Mouse (Mus musculus): ENCODE data around the gene Lst1. TPM values are rescaled to one million over a fixed set of nuclear protein-coding genes. Genes with fewer than 3 reads are reported as not detected.

Lst1 gene
- polyA plus RNA-seq, 1 experiment from 2014 or later = 13.1 TPM

DNA sequence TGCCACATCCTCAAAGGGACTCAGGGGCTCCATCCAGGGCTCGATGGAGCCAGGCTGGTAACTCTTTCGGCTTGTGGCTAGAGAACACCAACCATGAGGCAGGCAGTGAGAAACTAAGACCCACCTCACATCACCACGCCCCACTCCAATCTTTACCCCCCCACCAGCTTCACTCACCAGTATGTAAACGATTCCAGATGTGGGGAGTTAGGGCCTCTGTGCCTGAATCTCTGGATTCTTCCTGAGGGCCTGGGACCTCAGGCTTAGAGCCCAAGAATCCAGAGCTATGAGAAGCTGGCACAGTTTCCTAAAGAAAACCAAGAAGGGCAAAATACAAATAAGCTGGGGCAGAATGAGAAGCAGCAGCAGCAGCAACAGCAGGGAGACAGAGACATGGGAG is 34.3 kb downstream of the Lst1 start:
- 35% methylated on average over 4 of the region's 4 CpGs for WGBS
- Histone ChIP-seq H3K4me2 (no peak overlapping the region), H3K4me1 (peaks cover 23% of the 10 kb centered on the region), H3K27me3 (no peaks in the 10 kb centered on the region), H3K4me3 (no peak overlapping the region), H3K9me3 (no peaks in the 10 kb centered on the region), H3K9ac (0 out of 2 replicates have a peak overlapping the region, but pooled peaks have one; percentile 63), H3K36me3 (peaks cover 98% of the 10 kb centered on the region), H3K27ac (peak overlapping the region; percentile 77)
- ATAC-seq (ENCODE audit: insufficient number of reproducible peaks, insufficient read depth, low FRiP score, low TSS enrichment, low read depth) = no peak

DNA sequence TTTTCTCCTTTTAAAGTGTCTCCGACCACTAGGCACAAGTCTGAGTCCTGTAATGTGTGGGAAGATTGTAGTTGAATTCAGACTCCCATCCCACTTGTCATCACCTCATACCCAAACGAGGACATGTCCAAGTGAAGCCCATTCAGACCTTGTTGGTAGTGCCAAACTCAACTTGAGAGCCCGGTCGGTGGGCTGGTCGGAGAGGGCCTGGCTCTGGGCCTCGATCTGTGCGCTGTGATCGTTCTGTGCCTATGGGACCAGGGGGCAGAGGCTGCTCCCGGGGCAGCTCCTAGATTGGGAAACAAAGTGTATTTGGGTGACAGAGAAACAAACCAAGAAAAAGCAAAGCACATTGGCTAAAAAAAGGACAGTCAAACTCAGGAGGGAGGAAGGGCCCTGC is 35.2 kb downstream of the Lst1 start:
- Histone ChIP-seq H3K9me3 (no peaks in the 10 kb centered on the region), H3K9ac (no peak overlapping the region), H3K4me2 (no peak overlapping the region), H3K27me3 (no peaks in the 10 kb centered on the region), H3K4me1 (peaks cover 23% of the 10 kb centered on the region), H3K36me3 (peaks cover 98% of the 10 kb centered on the region), H3K27ac (no peak overlapping the region), H3K4me3 (no peak overlapping the region)
- ATAC-seq (ENCODE audit: insufficient number of reproducible peaks, insufficient read depth, low FRiP score, low TSS enrichment, low read depth) = no peak
- 93% methylated on average over 9 of the region's 9 CpGs for WGBS

DNA sequence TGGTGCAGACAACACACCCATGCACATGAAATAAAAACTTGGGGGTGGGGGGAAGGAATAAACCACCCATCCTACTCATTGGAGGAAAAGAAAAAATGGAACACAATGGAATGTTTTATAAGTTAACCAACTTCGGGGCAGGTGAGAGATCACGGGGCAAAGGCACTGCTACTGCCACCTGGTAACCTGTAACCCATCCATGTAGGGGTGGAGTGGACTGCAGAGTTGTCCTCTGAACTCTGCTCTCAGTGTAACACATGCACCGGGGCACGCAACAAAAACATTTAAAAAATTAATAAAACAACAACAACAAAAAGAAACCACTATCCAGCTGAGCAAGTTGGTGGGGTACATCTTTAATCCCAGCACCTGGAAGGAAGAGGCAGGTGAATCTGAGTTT is 36.1 kb downstream of the Lst1 start:
- H3K36me3 ChIP-seq = peaks cover 96% of the 10 kb centered on the region
- no peak overlapping the region for H3K27ac ChIP-seq
- H3K9ac ChIP-seq = no peak overlapping the region
- H3K4me1 ChIP-seq = peaks cover 23% of the 10 kb centered on the region
- WGBS = 93% methylated on average over 4 of the region's 4 CpGs
- no peaks in the 10 kb centered on the region for H3K27me3 ChIP-seq
- no peaks in the 10 kb centered on the region for H3K9me3 ChIP-seq
- H3K4me2 ChIP-seq = no peak overlapping the region
- ATAC-seq (ENCODE audit: insufficient number of reproducible peaks, insufficient read depth, low FRiP score, low TSS enrichment, low read depth) = no peak
- no peak overlapping the region for H3K4me3 ChIP-seq

DNA sequence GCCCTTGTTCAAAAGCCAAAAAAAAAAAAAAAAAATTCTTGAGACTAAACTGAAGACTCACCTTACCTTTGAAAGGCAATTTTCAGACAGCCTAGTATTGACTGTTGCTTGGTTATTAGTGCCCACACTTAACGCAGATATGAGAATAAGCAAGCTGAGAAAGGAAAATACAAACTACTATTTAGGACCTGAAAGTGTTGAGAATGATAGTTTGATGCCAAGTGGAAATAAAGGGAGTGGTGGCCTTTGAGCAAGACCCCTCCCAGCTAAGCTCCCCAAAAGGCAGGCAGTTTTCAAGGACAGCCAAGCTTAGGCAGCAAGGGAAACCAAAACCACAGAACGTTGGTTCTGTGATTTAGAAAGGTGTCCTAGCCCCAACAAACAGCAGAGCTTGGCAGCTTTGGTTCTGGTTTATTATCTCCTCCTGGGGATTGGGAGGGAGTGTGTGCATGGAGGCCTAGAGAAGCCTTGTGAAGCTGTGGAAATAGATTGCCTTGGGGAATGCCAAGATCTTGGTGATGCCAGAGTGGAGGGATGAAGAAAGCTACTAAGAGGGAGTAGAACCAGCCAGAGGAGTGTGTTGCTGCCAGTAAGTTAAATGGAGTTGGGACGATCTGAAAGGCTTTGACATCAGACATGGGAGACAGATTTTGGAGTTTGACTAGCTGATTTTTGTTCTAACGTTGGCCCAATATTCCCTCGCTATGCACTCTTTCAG is 40.2 kb downstream of the Lst1 start:
- no peak; the same call in 1 of the 2 replicates for ATAC-seq (ENCODE audit: insufficient number of reproducible peaks, insufficient read depth, low FRiP score, low TSS enrichment, low read depth)
- Histone ChIP-seq H3K4me2 (no peak overlapping the region), H3K9me3 (no peaks in the 10 kb centered on the region), H3K4me1 (no peaks in the 10 kb centered on the region), H3K27me3 (no peaks in the 10 kb centered on the region), H3K36me3 (peaks cover 96% of the 10 kb centered on the region), H3K9ac (no peak overlapping the region), H3K4me3 (no peak overlapping the region), H3K27ac (peak overlapping the region; percentile 33; the same call in 1 of the 2 replicates)
- WGBS = 69% methylated on average over 5 of the region's 5 CpGs

DNA sequence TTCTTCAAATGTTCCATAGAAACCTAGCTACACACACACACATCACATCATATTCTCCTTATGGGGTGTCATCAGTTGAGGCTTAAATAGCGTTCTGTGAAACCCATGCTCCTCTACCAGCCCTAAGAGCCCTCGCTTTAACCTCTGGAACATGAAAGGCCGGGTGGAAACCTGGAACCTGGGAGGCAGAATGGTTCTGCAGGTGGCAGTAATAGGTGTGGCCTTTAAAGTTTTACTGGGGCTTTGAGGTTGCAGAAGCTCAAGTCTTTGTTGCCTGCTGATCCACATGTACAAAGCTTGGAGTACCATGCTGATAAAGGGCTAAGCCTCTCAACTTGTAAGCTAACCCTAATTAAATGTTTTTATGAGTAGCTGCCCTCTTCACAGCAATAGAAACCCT is 40.9 kb downstream of the Lst1 start:
- no peaks in the 10 kb centered on the region for H3K27me3 ChIP-seq
- no peak overlapping the region for H3K4me3 ChIP-seq
- WGBS = 64% methylated on average over 3 of the region's 3 CpGs

DNA sequence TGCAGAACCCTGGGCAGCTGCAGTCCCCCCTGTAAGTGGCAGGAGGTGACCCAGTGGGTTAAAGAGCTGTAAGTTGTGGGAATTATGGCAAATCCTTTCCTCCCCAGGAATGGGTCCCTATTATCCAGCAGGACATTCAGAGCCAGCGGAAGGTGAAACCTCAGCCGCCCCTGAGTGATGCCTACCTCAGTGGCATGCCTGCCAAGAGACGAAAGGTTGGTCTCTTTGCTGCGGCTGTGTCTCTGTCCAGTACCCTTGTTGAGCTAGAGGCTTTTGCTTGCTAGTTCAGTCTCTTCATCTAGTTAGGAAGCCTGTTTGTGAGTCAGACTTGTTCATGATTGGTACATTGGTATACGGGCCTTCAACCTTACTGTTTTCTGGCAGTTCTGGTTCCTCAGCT is 42.1 kb downstream of the Lst1 start:
- no peak overlapping the region for H3K27ac ChIP-seq
- no peaks in the 10 kb centered on the region for H3K9me3 ChIP-seq
- no peaks in the 10 kb centered on the region for H3K27me3 ChIP-seq
- WGBS = 86% methylated on average over 5 of the region's 5 CpGs
- no peak for ATAC-seq (ENCODE audit: insufficient number of reproducible peaks, insufficient read depth, low FRiP score, low TSS enrichment, low read depth)
- no peak overlapping the region for H3K4me3 ChIP-seq
- H3K4me1 ChIP-seq = no peaks in the 10 kb centered on the region
- no peak overlapping the region for H3K9ac ChIP-seq
- no peak overlapping the region for H3K4me2 ChIP-seq
- H3K36me3 ChIP-seq = peaks cover 96% of the 10 kb centered on the region

More for the DNA sequence above, 40.9 kb downstream of the Lst1 start:
- ATAC-seq (ENCODE audit: insufficient number of reproducible peaks, insufficient read depth, low FRiP score, low TSS enrichment, low read depth) = no peak
- Histone ChIP-seq H3K36me3 (peaks cover 96% of the 10 kb centered on the region), H3K9me3 (no peaks in the 10 kb centered on the region), H3K27ac (peak overlapping the region; percentile 35; the same call in 1 of the 2 replicates), H3K4me2 (no peak overlapping the region), H3K9ac (no peak overlapping the region), H3K4me1 (no peaks in the 10 kb centered on the region)

DNA sequence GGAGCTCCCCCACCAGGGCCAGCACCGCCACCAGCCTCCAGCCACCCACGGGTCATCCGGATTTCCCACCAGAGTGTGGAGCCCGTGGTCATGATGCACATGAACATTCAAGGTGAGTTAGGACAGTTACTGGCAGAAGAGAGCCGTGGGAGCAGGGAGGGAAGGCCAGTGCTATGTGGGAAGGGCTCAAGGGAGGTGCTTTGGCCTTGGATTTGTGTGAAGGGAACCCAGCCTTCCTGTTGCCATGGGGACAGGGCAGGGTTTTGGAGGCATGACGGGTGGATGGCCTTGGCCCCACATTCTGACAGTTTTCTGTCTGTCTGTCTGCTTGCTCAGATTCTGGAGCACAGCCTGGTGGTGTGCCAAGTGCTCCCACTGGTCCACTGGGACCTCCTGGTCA is 46.3 kb downstream of the Lst1 start:
- no peak overlapping the region for H3K4me2 ChIP-seq
- ATAC-seq (ENCODE audit: insufficient number of reproducible peaks, insufficient read depth, low FRiP score, low TSS enrichment, low read depth) = no peak
- 86% methylated on average over 6 of the region's 6 CpGs for WGBS
- H3K4me1 ChIP-seq = peaks cover 6% of the 10 kb centered on the region
- no peaks in the 10 kb centered on the region for H3K9me3 ChIP-seq
- H3K27ac ChIP-seq = no peak overlapping the region
- H3K27me3 ChIP-seq = no peaks in the 10 kb centered on the region
- no peak overlapping the region for H3K4me3 ChIP-seq
- no peak overlapping the region for H3K9ac ChIP-seq
- peaks cover 89% of the 10 kb centered on the region for H3K36me3 ChIP-seq

DNA sequence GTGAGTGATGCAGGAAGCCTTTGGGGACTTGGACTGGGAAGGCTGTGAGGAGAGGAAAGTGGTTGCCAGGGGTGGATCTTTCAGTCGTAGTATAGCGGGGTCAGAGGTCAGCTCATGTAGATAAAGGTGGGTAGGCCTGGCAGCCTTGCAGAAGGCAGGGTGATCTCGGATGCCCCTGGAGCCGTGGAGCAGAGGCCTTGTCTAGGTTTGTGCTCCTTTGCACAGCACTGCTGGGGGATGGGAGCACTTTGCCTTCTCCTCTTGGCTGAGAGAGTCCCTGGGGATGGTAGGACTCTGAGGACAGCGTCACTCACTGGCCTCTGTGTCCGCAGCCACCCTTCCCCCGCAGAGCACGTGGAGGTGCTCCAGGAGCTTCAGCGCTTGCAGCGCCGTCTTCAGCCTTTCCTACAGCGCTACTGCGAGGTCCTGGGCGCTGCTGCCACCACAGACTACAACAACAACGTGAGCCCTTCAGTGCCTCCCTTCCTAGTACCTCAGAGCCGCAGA is 47.7 kb downstream of the Lst1 start:
- H3K27ac ChIP-seq = no peak overlapping the region
- H3K9me3 ChIP-seq = no peaks in the 10 kb centered on the region
- ATAC-seq (ENCODE audit: insufficient number of reproducible peaks, insufficient read depth, low FRiP score, low TSS enrichment, low read depth) = no peak
- H3K4me3 ChIP-seq = no peak overlapping the region
- no peak overlapping the region for H3K9ac ChIP-seq
- no peaks in the 10 kb centered on the region for H3K27me3 ChIP-seq
- no peak overlapping the region for H3K4me2 ChIP-seq
- H3K36me3 ChIP-seq = peaks cover 75% of the 10 kb centered on the region
- 75% methylated on average over 16 of the region's 16 CpGs for WGBS
- peaks cover 15% of the 10 kb centered on the region for H3K4me1 ChIP-seq

DNA sequence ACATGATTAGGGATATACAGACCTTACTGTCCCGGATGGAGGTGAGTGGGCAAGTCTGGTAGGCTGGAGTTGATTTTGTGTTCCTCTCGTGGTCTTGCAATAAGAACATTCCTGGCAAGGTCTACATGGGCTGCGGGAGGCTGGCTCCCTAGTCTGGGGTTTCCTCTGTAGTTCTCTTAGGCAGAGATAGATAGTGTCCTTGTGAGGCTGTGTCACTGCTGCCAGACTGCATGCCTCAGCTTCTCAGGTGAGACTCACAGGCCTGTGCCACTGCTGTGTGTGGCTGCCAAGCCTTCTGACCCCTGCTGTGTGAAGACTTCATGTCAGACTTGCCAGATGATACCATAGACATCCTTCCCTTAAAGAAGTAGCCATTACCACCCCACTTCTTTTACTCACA is 49.0 kb downstream of the Lst1 start:
- Histone ChIP-seq H3K9ac (no peak overlapping the region), H3K27ac (no peak overlapping the region), H3K36me3 (peaks cover 62% of the 10 kb centered on the region), H3K4me3 (no peak overlapping the region), H3K27me3 (no peaks in the 10 kb centered on the region), H3K9me3 (no peaks in the 10 kb centered on the region), H3K4me1 (peaks cover 15% of the 10 kb centered on the region), H3K4me2 (no peak overlapping the region)
- 92% methylated on average over 3 of the region's 3 CpGs for WGBS
- no peak for ATAC-seq (ENCODE audit: insufficient number of reproducible peaks, insufficient read depth, low FRiP score, low TSS enrichment, low read depth)

DNA sequence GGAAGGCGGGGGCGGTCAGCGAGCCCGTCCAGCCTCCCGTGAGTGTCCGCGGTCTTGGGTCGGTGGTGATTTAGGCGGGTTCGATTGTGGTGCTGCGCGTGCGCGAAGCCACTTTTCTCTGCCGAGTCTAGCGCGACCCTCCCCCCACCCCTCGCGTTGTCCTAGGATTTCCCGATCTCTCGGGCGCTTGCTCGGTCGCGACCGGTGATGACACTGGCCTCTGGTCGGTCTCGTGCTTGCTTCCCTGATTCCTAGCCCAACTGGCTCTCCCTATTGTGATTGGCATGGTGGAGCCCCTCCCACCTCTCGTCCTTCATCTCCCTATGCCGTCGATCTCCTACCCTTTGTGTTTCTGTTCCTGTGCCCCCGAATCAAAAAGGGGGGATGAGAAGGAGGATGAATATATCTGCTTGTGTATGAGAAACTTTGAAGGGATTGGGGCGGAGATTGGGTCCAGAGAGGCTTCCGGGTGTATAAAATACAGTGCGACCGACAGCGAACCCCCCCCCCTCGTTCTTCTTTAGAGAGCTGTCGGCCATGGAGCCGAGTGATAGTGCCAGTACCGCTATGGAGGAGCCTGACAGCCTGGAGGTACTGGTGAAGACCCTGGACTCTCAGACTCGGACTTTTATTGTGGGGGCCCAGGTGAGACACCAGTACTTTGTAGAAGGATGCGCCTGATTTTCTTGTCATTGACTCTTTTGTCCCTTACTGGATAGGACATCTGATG is 52.5 kb downstream of the Lst1 start:
- under 1% methylated on average over 43 of the region's 43 CpGs for WGBS
- ATAC-seq (ENCODE audit: insufficient number of reproducible peaks, insufficient read depth, low FRiP score, low TSS enrichment, low read depth) = peak; percentile 56
- H3K27ac ChIP-seq = peak overlapping the region; percentile 95

More for the DNA sequence above, 52.5 kb downstream of the Lst1 start:
- Histone ChIP-seq H3K4me1 (peaks cover 15% of the 10 kb centered on the region), H3K27me3 (no peaks in the 10 kb centered on the region), H3K9me3 (no peaks in the 10 kb centered on the region), H3K36me3 (peaks cover 31% of the 10 kb centered on the region), H3K4me3 (peak overlapping the region; percentile 73), H3K9ac (peak overlapping the region; percentile 84), H3K4me2 (peak overlapping the region; percentile 73)
